Mouse (Mus musculus) heart, postnatal 0 days (tissue): ENCODE measurements around the gene Grm3. TPM values are rescaled to one million over a fixed set of nuclear protein-coding genes. Genes with fewer than 3 reads are reported as not detected.

Experiments
- ATAC-seq: fragments of 200-750 bp; cut with Nextera tagmentation; 2 replicates; pipeline ENCODE4 v1.8.0; 2017; ENCODE audit warnings: low read depth, moderate number of reproducible peaks, moderate library complexity; ENCODE audit not compliant: insufficient read depth
- DNase-seq: peaks from one replicate; pipeline ENCODE4 v3.0.0-alpha.2; 2016; ENCODE audit warnings: low spot score
- H3K27ac ChIP-seq: fragments of 300-500 bp; sonication (generic); 2 replicates; pipeline ENCODE4 v1.5.1; 2014; ENCODE audit warnings: low read depth, mild to moderate bottlenecking
- H3K27me3 ChIP-seq: fragments of 300-500 bp; sonication (generic); 2 replicates; pipeline ENCODE4 v1.6.1; 2014; ENCODE audit warnings: low read length, mixed read lengths; ENCODE audit not compliant: control insufficient read depth, insufficient read depth
- H3K36me3 ChIP-seq: fragments of 300-500 bp; sonication (generic); replicated peaks from 2 replicates; pipeline ENCODE4 v1.6.1; 2014; ENCODE audit warnings: low read length, mixed read lengths; ENCODE audit not compliant: control insufficient read depth, insufficient read depth
- H3K4me1 ChIP-seq: fragments of 300-500 bp; sonication (generic); 2 replicates; pipeline ENCODE4 v1.6.1; 2014; ENCODE audit warnings: antibody characterized with exemption; ENCODE audit not compliant: control insufficient read depth, insufficient read depth
- H3K4me2 ChIP-seq: fragments of 300-500 bp; sonication (generic); 2 replicates; pipeline ENCODE4 v1.6.1; 2014; ENCODE audit warnings: low read depth, mild to moderate bottlenecking, low read length, moderate library complexity
- H3K4me3 ChIP-seq: fragments of 300-500 bp; sonication (generic); 2 replicates; pipeline ENCODE4 v1.5.1; 2014; ENCODE audit warnings: low read depth, low read length
- H3K9ac ChIP-seq: fragments of 300-500 bp; sonication (generic); replicated peaks from 2 replicates; pipeline ENCODE4 v1.6.1; 2014; ENCODE audit warnings: low read depth, low read length, mixed read lengths
- H3K9me3 ChIP-seq: fragments of 300-500 bp; sonication (generic); replicated peaks from 2 replicates; pipeline ENCODE4 v1.6.1; 2016; ENCODE audit warnings: low read length; ENCODE audit not compliant: control insufficient read depth
- CTCF ChIP-seq: IDR thresholded peaks from 2 replicates; pipeline ENCODE4 v1.5.1; 2016; ENCODE audit warnings: antibody characterized with exemption, control low read depth, low read depth
- EP300 ChIP-seq: IDR thresholded peaks from 2 replicates; pipeline ENCODE4 v1.6.1; 2016; ENCODE audit warnings: antibody characterized with exemption, low read depth
- WGBS: fragments of 180-500 bp; shearing (Covaris S2); extraction: QIAGEN DNeasy Blood & Tissue Kit; methylation state at CpG from one replicate; pipeline ENCODE4 v1.1.7; 2014; 5-methylcytosine and 5-hydroxymethylcytosine counted together
- polyA plus RNA-seq: library from polyadenylated mRNA; unstranded; fragments of >200 nt; fragmentation: Nextera tagmentation; extraction: Ambion mirVana; gene quantifications from 2 replicates; pipeline ENCODE4 v1.2.1, GENCODE M21; 2015
- total RNA-seq: library from RNA; depleted of rRNA; stranded (reverse); fragments of >200 nt; gene quantifications from 2 replicates; pipeline ENCODE4 v1.2.3, GENCODE M21; 2014; ENCODE audit warnings: low replicate concordance; rRNA removed

The Grm3 gene
- not detected in 2 replicates for total RNA-seq
- 0.04 and 0.12 TPM in 2 replicates for polyA plus RNA-seq

- H3K27me3 ChIP-seq = peaks cover 16% of the 10 kb centered on the region; the same call in 1 of the 2 replicates
- no peaks in the 10 kb centered on the region for H3K9me3 ChIP-seq
- H3K9ac ChIP-seq = no peak within 1 kb of the TSS
- whole genome bisulfite sequencing = under 1% methylated on average over 25 of the region's 25 CpGs
- H3K27ac ChIP-seq = no peak within 1 kb of the TSS
- H3K4me1 ChIP-seq = peaks cover 16% of the 10 kb centered on the region
- no peak for TF ChIP-seq CTCF
- TF ChIP-seq EP300 = no peak
- peak within 1 kb of the TSS; percentile 45 for H3K4me3 ChIP-seq
- DNase-seq (no peak), ATAC-seq (0 out of 2 replicates have a peak, but pooled peaks have one; percentile 24)
- H3K36me3 ChIP-seq = no peaks in the 10 kb centered on the region
- peak within 1 kb of the TSS; percentile 71 for H3K4me2 ChIP-seq
These were observed at the start of gene Grm3 for GRCm38 (mm10) chr5:9724956-9725600. Gene Grm3 (minus strand): TSS chr5:9725170.

GRCm38 (mm10) chr5:9755751-9756150, 30.8 kb upstream of the Grm3 start:
- no peaks in the 10 kb centered on the region for H3K4me1 ChIP-seq
- H3K9me3 ChIP-seq = no peaks in the 10 kb centered on the region
- DNase-seq (no peak), ATAC-seq (no peak)
- no peaks in the 10 kb centered on the region for H3K27me3 ChIP-seq
- no peak overlapping the region for H3K4me3 ChIP-seq
- WGBS = 69% methylated on average over 2 of the region's 2 CpGs
- TF ChIP-seq EP300 = no peak
- no peak for TF ChIP-seq CTCF
- no peak overlapping the region for H3K9ac ChIP-seq
- H3K36me3 ChIP-seq = no peaks in the 10 kb centered on the region
- no peak overlapping the region for H3K27ac ChIP-seq
- no peak overlapping the region for H3K4me2 ChIP-seq

- Histone ChIP-seq H3K9ac (no peak overlapping the region), H3K27me3 (no peaks in the 10 kb centered on the region), H3K4me2 (no peak overlapping the region), H3K36me3 (no peaks in the 10 kb centered on the region), H3K27ac (no peak overlapping the region), H3K4me3 (no peak overlapping the region), H3K9me3 (no peaks in the 10 kb centered on the region), H3K4me1 (no peaks in the 10 kb centered on the region)
- 78% methylated on average over 5 of the region's 5 CpGs for whole genome bisulfite sequencing
- ATAC-seq (no peak), DNase-seq (no peak)
- TF ChIP-seq CTCF (no peak), EP300 (no peak)
These were observed 23.2 kb upstream of the Grm3 start for GRCm38 (mm10) chr5:9748184-9748583.

- no peak for ATAC-seq
- no peak overlapping the region for H3K4me3 ChIP-seq
- TF ChIP-seq EP300 (no peak), CTCF (no peak)
- no peaks in the 10 kb centered on the region for H3K4me1 ChIP-seq
- no peaks in the 10 kb centered on the region for H3K27me3 ChIP-seq
- no peak overlapping the region for H3K9ac ChIP-seq
- H3K27ac ChIP-seq = no peak overlapping the region
- no peak overlapping the region for H3K4me2 ChIP-seq
- no peak for DNase-seq
- H3K9me3 ChIP-seq = no peaks in the 10 kb centered on the region
- H3K36me3 ChIP-seq = no peaks in the 10 kb centered on the region
- WGBS = 49% methylated on average over 5 of the region's 5 CpGs
These were observed 19.1 kb upstream of the Grm3 start for GRCm38 (mm10) chr5:9744120-9744519.

- TF ChIP-seq EP300 = no peak
- no peak for TF ChIP-seq CTCF
- no peaks in the 10 kb centered on the region for H3K36me3 ChIP-seq
- peaks cover 16% of the 10 kb centered on the region for H3K4me1 ChIP-seq
- H3K27ac ChIP-seq = no peak overlapping the region
- H3K9me3 ChIP-seq = no peaks in the 10 kb centered on the region
- peak overlapping the region; percentile 45 for H3K4me3 ChIP-seq
- WGBS = under 1% methylated on average over 22 of the region's 22 CpGs
- DNase-seq (no peak), ATAC-seq (no peak)
- H3K9ac ChIP-seq = no peak overlapping the region
- peak overlapping the region; percentile 71 for H3K4me2 ChIP-seq
- H3K27me3 ChIP-seq = peaks cover 16% of the 10 kb centered on the region; the same call in 1 of the 2 replicates
These were observed 765 bp upstream of the Grm3 start for GRCm38 (mm10) chr5:9725601-9726268.
